Mouse (Mus musculus) cerebellum, adult 18-20 months (tissue): ENCODE measurements at regions not wholly inside any gene's neighbourhood (a gene's known extent, or its start where the extent isn't known, plus 50 kb on each side); places are given as distances from the start of the nearest gene placed in this dataset.
"Not testable (repeated sequence)": the region's sequence is repeated elsewhere in the genome, so short reads cannot be mapped to it uniquely, and the experiment has no call there.

ENCODE experiments used
- DNase-seq, 2 experiments: peaks; one replicate each; pipeline ENCODE4 v3.0.0; 2021

GRCm38 (mm10) chr6:68977959-68978358 is 1442.4 kb upstream of the Tacstd2 start:
- DNase-seq, result no peak

- DNase-seq, result no peak
Measured at GRCm38 (mm10) chr6:68964012-68964411, 1428.4 kb upstream of the Tacstd2 start.

GRCm38 (mm10) chr6:68938104-68938503 is 1402.5 kb upstream of the Tacstd2 start:
- not testable (repeated sequence) for DNase-seq

- DNase-seq, result not testable (repeated sequence)
Measured at GRCm38 (mm10) chr6:68931860-68932259, 1396.3 kb upstream of the Tacstd2 start.

- DNase-seq, result no peak
Measured at GRCm38 (mm10) chr6:68915536-68915935, 1379.9 kb upstream of the Tacstd2 start.

- DNase-seq, result no peak
Measured at GRCm38 (mm10) chr6:68884130-68884529, 1348.5 kb upstream of the Tacstd2 start.

GRCm38 (mm10) chr6:68852761-68853160 is 1317.2 kb upstream of the Tacstd2 start:
- not testable (repeated sequence) for DNase-seq

GRCm38 (mm10) chr6:68852286-68852685 is 1316.7 kb upstream of the Tacstd2 start:
- DNase-seq, result no peak

GRCm38 (mm10) chr6:68835186-68835585 is 1299.6 kb upstream of the Tacstd2 start:
- no peak for DNase-seq

- DNase-seq, result no peak
Measured at GRCm38 (mm10) chr6:68834633-68835032, 1299.0 kb upstream of the Tacstd2 start.

GRCm38 (mm10) chr6:68828460-68828859 is 1292.9 kb upstream of the Tacstd2 start:
- DNase-seq, result not testable (repeated sequence)

GRCm38 (mm10) chr6:68813346-68813745 is 1277.8 kb upstream of the Tacstd2 start:
- no peak for DNase-seq

GRCm38 (mm10) chr6:68799205-68799604 is 1263.6 kb upstream of the Tacstd2 start:
- not testable (repeated sequence) for DNase-seq

GRCm38 (mm10) chr6:68771507-68771906 is 1235.9 kb upstream of the Tacstd2 start:
- no peak for DNase-seq

GRCm38 (mm10) chr6:68750451-68750850 is 1214.9 kb upstream of the Tacstd2 start:
- DNase-seq, result no peak

- no peak for DNase-seq
Measured at GRCm38 (mm10) chr6:68749699-68750098, 1214.1 kb upstream of the Tacstd2 start.

- no peak for DNase-seq
Measured at GRCm38 (mm10) chr6:68738573-68738972, 1203.0 kb upstream of the Tacstd2 start.

- no peak for DNase-seq
Measured at GRCm38 (mm10) chr6:68736647-68737046, 1201.1 kb upstream of the Tacstd2 start.

GRCm38 (mm10) chr6:68736068-68736467 is 1200.5 kb upstream of the Tacstd2 start:
- no peak for DNase-seq

- not testable (repeated sequence) for DNase-seq
Measured at GRCm38 (mm10) chr6:68711084-68711483, 1175.5 kb upstream of the Tacstd2 start.

- DNase-seq, result not testable (repeated sequence)
Measured at GRCm38 (mm10) chr6:68704291-68704800, 1168.8 kb upstream of the Tacstd2 start.

- not testable (repeated sequence) for DNase-seq
Measured at GRCm38 (mm10) chr6:68680792-68681110, 1145.2 kb upstream of the Tacstd2 start.

- no peak for DNase-seq
Measured at GRCm38 (mm10) chr6:68680099-68680791, 1144.6 kb upstream of the Tacstd2 start.

- DNase-seq, result peak; percentile 7 to 11
Measured at GRCm38 (mm10) chr6:68668433-68668832, 1132.8 kb upstream of the Tacstd2 start.

- not testable (repeated sequence) for DNase-seq
Measured at GRCm38 (mm10) chr6:68632309-68632708, 1096.7 kb upstream of the Tacstd2 start.
